Mouse (Mus musculus): ENCODE data around the gene Chd3.

Gene Chd3

GRCm38 (mm10) chr11:69369215-69369989 is at the start of gene Chd3:
Gene Chd3, minus strand, starts transcription at chr11:69369406.
- no peak for DNase-seq

DNA sequence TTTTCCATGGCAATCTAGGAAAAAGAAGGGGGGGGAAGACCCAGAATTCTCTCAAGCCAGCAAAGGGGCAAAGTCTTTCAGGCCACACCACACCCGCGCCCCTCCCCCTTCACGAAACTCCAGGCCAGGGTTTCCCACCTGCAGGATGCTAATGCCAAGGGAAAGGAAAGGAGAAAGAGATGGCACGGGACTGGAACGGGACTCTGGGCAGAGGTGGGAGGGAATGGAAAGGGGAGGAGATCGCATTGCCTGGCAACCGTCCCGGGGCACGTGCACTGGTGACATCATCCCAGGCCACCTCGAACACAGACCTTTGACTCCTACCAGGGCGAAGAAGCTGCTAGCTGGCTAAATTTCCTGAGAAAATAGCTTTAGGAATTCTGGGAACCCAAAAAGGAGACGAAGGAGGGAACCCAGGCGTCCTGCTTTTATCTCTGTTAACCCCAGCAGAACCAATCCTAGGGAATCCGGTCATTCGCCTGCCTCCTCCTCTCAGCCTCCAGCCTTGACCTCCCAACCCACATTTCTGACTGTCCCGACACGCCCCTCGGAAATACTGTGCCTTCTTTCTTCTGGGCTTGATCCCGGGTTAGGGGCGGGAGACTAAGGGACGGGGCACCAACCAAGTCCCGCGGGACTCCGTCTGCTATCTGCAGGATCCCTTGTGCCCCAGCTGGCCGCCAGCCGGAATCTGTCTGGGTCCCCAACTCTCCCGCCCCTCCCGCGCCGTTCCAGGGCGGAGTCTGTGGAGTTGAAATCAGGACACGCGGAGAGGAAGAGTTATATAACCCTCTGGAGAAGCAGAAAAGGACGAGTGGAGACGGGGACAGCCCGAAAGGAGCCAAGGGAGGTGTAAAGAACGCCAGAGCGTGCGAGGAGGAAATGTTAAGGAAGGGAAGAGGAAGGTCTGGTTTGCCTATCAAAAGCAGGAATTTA is 48.5 kb upstream of the Chd3 start:
- DNase-seq, result peak; percentile 99

- peak; percentile 26 for DNase-seq
Observed at GRCm38 (mm10) chr11:69416921-69417448, 47.8 kb upstream of the Chd3 start.

- DNase-seq, result no peak
Observed at GRCm38 (mm10) chr11:69416509-69416908, 47.3 kb upstream of the Chd3 start.

DNA sequence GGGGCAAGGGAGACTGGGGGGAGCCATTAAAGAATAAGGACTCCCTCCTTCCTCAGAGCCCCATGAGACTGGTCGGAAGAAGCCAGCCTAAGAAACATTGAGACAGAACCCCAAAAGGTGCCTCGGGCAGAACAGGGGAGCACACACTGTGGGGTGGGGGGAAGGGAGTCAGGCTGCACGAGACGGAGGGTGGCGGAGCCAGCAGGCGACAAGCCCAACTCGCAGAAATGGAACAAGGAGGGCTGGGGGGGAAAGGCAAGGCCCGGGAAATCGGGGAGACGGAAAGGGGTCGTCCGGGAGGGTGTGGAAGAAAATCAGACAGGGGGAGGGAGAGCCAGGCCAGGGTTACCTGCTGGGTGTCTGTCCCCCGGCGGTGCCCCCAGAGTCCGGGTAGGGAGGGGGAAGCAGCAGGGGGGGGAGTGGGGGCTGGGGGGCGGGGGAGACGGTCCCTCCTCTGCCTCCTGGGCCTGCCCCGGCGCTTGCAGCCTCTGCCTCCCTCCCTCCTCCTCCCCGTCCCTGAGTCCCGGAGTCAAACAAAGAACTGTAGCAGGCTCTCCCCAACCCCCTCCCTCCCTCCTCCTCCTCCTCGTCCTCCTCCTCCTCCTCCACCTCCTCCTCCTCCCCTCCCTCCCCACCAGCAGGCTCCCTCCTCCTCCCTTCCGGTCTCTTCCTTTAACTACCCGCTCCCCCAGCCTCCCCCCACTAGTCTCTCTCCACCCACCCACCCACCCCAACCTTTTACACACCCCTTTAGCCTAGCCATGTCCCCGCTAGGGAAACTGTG is 46.7 kb upstream of the Chd3 start:
- peak; percentile 45 for DNase-seq

DNA sequence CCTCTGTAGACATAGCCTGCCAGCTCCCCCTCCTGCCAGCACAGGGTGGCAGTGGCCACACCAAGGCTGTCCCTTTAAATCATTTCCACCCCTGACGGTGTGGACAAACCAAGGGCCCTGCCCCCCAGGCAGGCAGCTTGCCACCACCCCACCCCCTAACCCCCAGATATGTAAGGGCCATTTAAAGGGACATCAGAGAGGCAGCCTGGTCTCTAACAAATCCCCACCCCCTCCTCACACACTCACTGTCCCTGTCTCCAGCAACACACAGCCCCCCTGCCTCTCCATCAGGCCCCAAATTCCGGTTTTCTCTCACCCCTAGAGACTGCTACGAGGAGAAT is 46.1 kb upstream of the Chd3 start:
- DNase-seq, result peak; percentile 76

DNA sequence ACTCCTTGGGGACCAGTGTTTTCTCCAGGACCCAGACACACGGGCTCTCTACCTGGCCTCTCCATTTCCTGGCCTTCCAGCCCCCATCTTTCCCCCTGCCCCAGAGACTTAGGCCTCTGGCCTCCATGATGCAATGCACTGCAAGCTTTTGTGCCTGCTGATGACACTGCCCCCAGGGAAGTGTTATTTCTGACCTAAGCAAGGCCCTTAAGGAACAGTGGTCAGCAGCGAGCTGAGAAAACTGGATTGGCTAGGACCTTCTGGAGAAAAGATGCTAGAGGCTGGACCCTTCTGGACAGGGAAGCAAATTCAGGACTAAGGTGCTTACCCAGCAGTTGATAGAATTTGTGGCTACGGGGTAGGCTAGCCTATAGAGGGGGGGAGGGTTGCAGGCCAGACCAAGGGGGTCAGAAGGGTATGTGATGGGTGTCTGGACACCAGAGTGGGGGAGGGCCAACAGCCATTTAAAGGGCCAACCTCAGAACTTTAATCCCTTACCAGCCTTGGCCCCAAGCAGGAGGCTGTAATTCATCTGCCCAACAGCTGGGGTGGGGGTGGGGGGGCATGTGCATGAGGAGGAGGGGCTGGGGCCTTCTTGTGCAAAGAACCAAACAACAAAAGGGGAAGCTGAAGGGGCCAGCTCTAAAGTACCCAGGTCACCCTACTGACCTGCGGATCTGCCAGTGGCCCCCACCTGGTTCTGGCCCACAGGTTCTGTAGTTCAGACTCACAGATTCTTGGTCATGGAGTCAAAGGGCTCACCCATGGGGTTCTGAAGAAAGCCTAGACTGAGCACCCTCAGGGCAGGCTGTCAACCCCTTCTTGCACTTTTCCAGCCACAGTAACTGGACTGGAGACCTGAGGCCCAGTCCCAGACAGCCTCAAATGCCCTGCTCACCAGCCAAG is 45.5 kb upstream of the Chd3 start:
- DNase-seq, result peak; percentile 33

- peak; percentile 86 for DNase-seq
Observed at GRCm38 (mm10) chr11:69413221-69414181, 44.3 kb upstream of the Chd3 start, which contains the start of gene Kdm6b. Gene Kdm6b, minus strand, starts transcription at chr11:69413675.

GRCm38 (mm10) chr11:69412548-69412947 is 43.3 kb upstream of the Chd3 start:
- no peak for DNase-seq

DNA sequence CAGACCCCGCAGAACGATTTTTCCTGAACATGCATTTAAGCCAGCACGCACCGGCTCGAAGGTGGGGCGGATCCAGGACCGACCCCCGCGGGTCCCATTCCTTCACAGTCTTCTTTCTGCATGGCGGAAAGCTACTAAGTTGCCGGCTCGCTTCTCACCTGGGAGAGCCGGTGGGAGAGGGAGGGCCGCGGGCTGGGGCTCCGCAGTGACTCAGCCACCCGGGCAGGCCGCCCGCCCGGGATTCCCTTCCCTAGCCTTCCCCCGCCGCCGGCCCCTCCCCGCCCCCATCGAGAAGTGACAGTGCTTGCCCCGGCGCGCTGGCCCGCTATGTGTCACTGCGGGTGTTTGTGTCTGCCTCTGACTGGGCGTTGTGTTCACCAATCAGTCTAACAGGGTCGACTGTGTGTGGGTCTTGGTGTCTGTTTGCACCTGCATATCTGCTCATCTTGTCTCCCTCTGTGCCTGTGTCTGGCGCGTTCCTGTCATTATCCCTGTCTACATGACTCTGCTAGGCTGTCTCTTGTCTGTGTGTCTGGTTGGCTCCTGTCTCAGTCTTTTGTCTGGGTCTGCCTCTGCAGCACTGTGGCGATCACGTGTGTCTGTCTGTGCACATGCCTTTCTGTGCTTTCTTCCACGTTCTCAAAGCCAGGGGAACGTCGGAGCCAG is 42.5 kb upstream of the Chd3 start:
- DNase-seq, result peak; percentile 59

DNA sequence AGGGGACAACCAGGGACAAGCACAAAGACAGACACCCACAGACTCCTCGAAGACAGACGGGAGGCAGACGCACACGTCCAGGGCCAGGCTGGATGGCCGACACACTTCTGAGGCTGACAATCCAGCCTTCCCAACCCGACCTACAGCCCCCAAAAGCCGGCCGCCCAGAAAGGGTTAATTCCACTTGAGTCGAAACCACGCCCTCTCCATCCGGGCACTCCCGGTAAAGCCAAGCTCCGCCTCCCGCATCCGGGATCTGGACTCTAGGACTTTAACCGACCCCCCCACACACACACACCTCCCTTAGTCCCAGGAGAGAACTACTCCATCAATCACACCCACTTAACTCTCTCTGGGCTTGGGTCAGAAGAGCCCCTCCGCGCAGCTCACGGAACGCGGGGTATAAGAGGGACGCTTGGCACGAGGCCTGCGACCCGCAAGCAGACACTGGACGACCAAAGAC is 41.9 kb upstream of the Chd3 start:
- peak; percentile 98 for DNase-seq

- peak; percentile 78 for DNase-seq
Observed at GRCm38 (mm10) chr11:69410310-69411072, 41.3 kb upstream of the Chd3 start.

DNA sequence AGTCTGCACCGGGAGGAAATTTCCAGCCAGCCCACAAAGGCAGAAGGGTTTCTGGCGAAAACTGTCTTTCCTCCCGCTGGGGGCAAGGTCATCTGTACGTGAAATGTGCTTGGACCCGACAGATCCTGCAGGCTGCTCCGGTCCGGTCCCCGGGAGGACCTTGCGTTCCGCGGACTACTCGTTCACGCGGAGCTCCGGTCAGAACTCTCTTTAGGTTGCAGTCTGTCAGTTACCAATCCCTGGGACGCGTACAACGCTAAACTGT is 40.8 kb upstream of the Chd3 start:
- no peak for DNase-seq

DNA sequence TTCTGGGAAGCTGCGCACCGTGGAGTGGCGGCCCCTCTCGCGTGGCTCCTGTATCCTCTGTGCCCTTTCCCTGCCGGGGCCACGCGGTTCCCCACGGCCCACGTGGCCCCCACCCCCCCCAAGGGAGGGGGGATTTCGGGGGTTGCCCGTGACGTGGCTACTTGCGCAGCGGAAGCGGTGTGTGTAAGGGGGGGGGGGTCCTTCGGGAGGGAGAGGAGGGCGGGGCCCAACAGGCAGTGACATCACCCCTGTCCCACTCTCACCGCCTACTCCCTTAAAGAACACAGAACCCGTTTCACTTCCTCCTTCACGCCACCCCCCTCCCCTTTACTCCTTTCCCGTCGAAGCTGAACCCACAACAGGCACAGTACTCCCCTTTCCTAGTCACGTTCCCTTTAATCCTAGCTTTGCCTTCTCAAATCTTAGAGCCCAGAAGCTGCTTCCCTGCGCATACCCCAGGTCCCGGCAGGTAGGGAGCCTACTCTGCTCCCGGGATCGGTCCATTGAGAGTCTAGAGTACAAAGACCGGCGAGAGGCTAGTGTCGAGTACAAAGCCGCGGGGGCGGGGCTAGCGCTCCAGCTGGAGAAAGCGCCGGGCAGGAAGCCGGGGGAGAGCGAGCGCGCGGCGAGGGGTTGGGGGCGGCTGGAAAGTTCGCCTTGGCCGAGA is 40.3 kb upstream of the Chd3 start:
- peak; percentile 95 for DNase-seq

DNA sequence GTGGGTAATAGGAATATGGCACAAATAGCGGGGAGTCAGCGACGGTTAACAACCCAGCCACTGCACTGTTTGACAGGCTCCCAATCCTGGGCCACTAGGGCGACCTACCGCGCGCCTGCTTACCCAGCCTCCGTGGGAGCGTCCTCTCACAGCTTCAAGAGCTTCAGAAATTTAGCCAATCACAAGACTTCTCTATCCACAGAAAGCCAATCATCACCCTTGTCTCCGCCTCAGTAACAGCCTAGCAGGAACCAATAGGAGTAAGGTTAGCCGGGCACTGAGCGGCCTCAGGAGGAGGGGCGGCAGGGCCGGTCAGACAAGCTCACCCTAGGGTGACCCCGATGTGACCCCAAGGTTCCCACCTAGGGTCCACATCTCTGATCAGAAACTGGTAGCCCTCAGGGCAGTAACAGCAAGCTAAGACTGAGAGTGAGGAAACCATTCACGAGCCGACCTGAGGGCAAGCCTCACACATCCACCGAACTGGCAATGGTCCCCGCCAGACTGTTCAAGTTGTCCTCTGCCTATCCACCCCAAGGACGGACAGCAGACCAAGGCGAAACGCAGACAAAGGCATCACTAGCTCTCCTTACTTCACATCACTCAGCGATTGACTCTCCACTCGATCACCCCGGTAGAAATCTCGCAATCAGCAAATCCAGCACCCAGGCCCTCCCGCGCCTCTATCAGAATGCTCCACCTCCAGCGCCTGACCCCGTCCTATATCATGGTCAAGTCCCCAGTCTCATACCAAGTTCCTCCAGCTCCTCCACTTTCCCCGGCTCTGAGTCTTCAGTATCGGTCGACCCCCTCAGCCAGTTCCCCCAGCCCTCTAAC is 39.6 kb upstream of the Chd3 start:
- peak; percentile 96 for DNase-seq

DNA sequence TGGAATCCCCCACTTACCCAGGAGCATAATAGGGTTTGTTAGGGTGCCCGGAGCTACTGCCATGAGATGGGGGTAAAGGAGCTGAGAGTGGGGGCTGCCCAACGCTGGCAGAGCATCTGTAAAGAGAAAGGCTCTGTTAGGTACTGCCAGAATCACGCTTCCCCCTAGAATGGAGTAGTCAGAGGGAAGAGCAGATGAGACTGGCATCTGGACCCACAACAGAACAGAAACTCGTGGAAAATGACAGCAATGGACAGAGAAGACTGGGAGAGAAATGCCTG is 38.5 kb upstream of the Chd3 start:
- DNase-seq, result no peak

GRCm38 (mm10) chr11:69406867-69407723 is 37.9 kb upstream of the Chd3 start:
- peak; percentile 72 for DNase-seq
